Mouse (Mus musculus) intestine, postnatal 0 days (tissue): ENCODE measurements at regions not wholly inside any gene's neighbourhood (a gene's known extent, or its start where the extent isn't known, plus 50 kb on each side); places are given as distances from the start of the nearest gene placed in this dataset.

Source experiments
- ATAC-seq: fragments of 200-750 bp; cut with Nextera tagmentation; 2 replicates; pipeline ENCODE4 v1.8.0; 2017; ENCODE audit warnings: mild to moderate bottlenecking, moderate TSS enrichment, moderate library complexity
- H3K27ac ChIP-seq: fragments of 300-500 bp; sonication (generic); 2 replicates; pipeline ENCODE4 v1.5.1; 2014; ENCODE audit warnings: mild to moderate bottlenecking, low read depth, low read length, moderate library complexity
- H3K27me3 ChIP-seq: fragments of 300-500 bp; sonication (generic); replicated peaks from 2 replicates; pipeline ENCODE4 v1.6.1; 2014; ENCODE audit warnings: low read length, mixed read lengths; ENCODE audit not compliant: control insufficient read depth, insufficient read depth
- H3K36me3 ChIP-seq: fragments of 300-500 bp; sonication (generic); 2 replicates; pipeline ENCODE4 v1.6.1; 2014; ENCODE audit warnings: mild to moderate bottlenecking, moderate library complexity; ENCODE audit not compliant: control insufficient read depth, insufficient read depth
- H3K4me1 ChIP-seq: fragments of 300-500 bp; sonication (generic); replicated peaks from 2 replicates; pipeline ENCODE4 v1.6.1; 2014; ENCODE audit warnings: antibody characterized with exemption, low read length, mixed read lengths; ENCODE audit not compliant: control insufficient read depth, insufficient read depth
- H3K4me2 ChIP-seq: fragments of 300-500 bp; sonication (generic); replicated peaks from 2 replicates; pipeline ENCODE4 v1.6.1; 2014; ENCODE audit warnings: low read depth, mild to moderate bottlenecking, moderate library complexity
- H3K4me3 ChIP-seq: fragments of 300-500 bp; sonication (generic); 2 replicates; pipeline ENCODE4 v1.5.1; 2014; ENCODE audit warnings: low read depth, low read length
- H3K9ac ChIP-seq: fragments of 300-500 bp; sonication (generic); 2 replicates; pipeline ENCODE4 v1.6.1; 2014; ENCODE audit warnings: mild to moderate bottlenecking, low read depth, low read length
- H3K9me3 ChIP-seq: fragments of 300-500 bp; sonication (generic); 2 replicates; pipeline ENCODE4 v1.6.1; 2016; ENCODE audit warnings: mixed run types; ENCODE audit not compliant: control insufficient read depth
- CTCF ChIP-seq: sonication (generic); IDR thresholded peaks from 2 replicates; pipeline ENCODE4 v1.5.1; 2016; ENCODE audit warnings: low read depth, mild to moderate bottlenecking, control low read depth, antibody characterized with exemption, moderate library complexity
- WGBS: fragments of 180-500 bp; shearing (Covaris S2); extraction: QIAGEN DNeasy Blood & Tissue Kit; methylation state at CpG from one replicate; pipeline ENCODE4 v1.1.7; 2014; 5-methylcytosine and 5-hydroxymethylcytosine counted together

DNA sequence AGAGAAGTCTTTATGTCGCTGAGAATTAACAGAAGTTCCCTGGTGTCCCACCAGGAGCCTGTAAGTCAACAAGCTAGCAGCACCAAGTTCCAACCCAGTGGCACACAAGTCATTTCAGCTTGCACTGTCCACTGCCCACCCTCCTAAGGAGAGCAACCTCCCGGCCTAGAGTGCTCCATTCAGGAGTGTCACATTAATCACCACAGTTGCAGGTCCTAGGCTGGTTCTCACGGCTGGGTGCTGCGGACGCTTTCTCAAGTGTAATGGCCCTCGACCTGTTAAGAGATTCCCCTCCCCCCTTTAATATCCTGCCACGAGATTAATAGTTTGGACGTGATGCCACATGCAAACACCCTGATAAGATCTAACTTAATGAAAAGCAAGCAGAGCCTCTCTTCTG, 288.2 kb upstream of the Usp25 start:
- ATAC-seq: no peak
- 60% methylated on average over 8 of the region's 8 CpGs for WGBS
- H3K4me1 ChIP-seq: no peaks in the 10 kb centered on the region

GRCm38 (mm10) chr16:76718809-76719208, 294.7 kb upstream of the Usp25 start:
- Histone ChIP-seq H3K27ac (no peak overlapping the region), H3K4me1 (no peaks in the 10 kb centered on the region), H3K36me3 (no peaks in the 10 kb centered on the region), H3K9me3 (no peaks in the 10 kb centered on the region), H3K9ac (no peak overlapping the region), H3K27me3 (no peaks in the 10 kb centered on the region), H3K4me2 (no peak overlapping the region), H3K4me3 (no peak overlapping the region)
- 81% methylated on average over 1 of the region's 1 CpGs for WGBS
- ATAC-seq: no peak
- TF ChIP-seq CTCF: no peak

More for the DNA sequence above, 288.2 kb upstream of the Usp25 start:
- Histone ChIP-seq H3K27me3 (no peaks in the 10 kb centered on the region), H3K4me2 (no peak overlapping the region), H3K4me3 (no peak overlapping the region), H3K36me3 (no peaks in the 10 kb centered on the region), H3K9ac (no peak overlapping the region), H3K27ac (no peak overlapping the region), H3K9me3 (no peaks in the 10 kb centered on the region)
- TF ChIP-seq CTCF: no peak

DNA sequence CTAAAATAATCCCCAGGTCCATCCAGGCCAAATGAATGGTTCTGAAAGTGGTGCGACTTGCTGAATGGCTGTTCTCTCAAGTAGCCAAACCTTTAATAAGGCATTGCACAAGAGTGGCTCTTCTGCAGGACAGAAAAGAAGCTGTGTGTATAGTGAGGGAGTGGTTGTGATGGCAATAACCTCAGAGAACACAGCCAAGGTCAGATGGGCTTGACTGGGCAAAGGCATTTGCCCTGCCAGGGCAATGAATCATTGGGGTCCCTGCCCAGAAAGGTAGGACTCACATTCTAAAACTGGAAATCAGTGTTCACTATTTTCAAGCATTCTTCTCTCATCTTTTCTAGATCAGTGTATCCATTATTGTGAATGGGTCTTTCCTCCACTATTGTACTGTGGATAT, 295.4 kb upstream of the Usp25 start:
- no peak for TF ChIP-seq CTCF
- no peak overlapping the region for H3K27ac ChIP-seq
- no peaks in the 10 kb centered on the region for H3K4me1 ChIP-seq
- no peak for ATAC-seq
- no peak overlapping the region for H3K4me2 ChIP-seq
- H3K27me3 ChIP-seq: no peaks in the 10 kb centered on the region
- H3K9ac ChIP-seq: no peak overlapping the region
- H3K4me3 ChIP-seq: no peak overlapping the region
- H3K9me3 ChIP-seq: no peaks in the 10 kb centered on the region
- H3K36me3 ChIP-seq: no peaks in the 10 kb centered on the region
- WGBS: 91% methylated on average over 1 of the region's 1 CpGs

DNA sequence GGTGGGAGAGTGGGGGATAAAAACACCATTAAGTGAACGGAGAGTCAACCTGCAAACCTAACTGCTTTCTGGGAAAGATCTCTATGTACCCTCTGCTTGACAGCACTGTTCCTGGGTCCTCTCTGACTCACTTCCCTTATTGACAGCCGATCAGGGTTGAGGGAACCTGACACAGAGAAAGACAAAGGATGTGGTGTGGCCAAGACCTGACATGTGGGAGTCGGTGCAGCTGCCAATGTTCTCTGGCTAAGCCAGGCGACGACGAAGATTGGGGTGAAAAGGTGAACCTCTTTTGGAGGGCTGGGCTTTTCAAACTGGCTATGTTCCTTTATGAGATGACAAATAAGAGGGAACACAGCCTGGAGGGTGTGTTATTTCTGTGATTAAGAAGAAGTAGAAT, 318.6 kb upstream of the Usp25 start:
- Histone ChIP-seq H3K4me2 (no peak overlapping the region), H3K36me3 (no peaks in the 10 kb centered on the region), H3K9me3 (no peaks in the 10 kb centered on the region), H3K27me3 (no peaks in the 10 kb centered on the region), H3K4me1 (no peaks in the 10 kb centered on the region), H3K4me3 (no peak overlapping the region), H3K27ac (no peak overlapping the region), H3K9ac (no peak overlapping the region)
- ATAC-seq: no peak
- 50% methylated on average over 6 of the region's 6 CpGs for WGBS
- TF ChIP-seq CTCF: no peak

DNA sequence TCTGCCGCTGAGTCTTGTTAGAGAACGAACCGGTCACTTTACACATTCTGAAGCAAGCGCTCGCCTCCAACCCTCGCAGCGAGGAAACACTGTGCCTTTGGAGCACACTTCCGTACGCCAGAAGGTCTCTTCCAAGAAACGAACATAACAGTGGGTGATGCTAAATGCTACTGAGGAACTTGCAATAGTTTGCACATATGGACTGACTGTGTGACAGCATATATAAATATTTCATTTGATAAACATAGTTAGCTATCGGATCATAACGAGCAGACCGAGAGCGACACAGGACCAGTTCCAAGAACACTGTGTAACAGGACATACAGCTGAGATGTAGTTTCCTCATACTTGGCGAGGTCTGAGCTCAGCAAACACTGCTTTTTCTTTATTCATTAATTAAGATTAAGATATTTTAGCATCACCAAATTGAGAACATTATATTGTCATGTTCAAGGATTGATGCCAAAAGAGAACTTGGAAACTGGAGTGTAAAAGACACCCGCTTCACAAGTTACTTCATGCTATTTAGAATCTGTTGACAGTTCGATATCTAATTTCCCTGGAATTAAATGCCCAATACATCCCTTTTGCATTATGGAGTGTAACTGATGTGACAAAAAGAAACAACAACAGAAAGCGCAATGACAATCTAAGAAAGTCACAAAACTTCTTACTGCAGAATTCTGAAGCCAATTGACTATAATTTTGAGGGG, 314.3 kb upstream of the Nrip1 start:
- H3K4me3 ChIP-seq: no peak overlapping the region
- H3K27me3 ChIP-seq: no peaks in the 10 kb centered on the region
- H3K9ac ChIP-seq: no peak overlapping the region
- WGBS: 88% methylated on average over 18 of the region's 18 CpGs
- H3K27ac ChIP-seq: no peak overlapping the region
- no peaks in the 10 kb centered on the region for H3K36me3 ChIP-seq
- no peaks in the 10 kb centered on the region for H3K4me1 ChIP-seq
- H3K9me3 ChIP-seq: no peaks in the 10 kb centered on the region
- ATAC-seq: no peak
- no peak overlapping the region for H3K4me2 ChIP-seq
- TF ChIP-seq CTCF: no peak

GRCm38 (mm10) chr16:76685562-76685961, 311.9 kb upstream of the Nrip1 start:
- no peak overlapping the region for H3K4me3 ChIP-seq
- H3K27ac ChIP-seq: no peak overlapping the region
- ATAC-seq: no peak
- H3K27me3 ChIP-seq: no peaks in the 10 kb centered on the region
- no peak overlapping the region for H3K4me2 ChIP-seq
- WGBS: 63% methylated on average over 8 of the region's 8 CpGs
- H3K4me1 ChIP-seq: no peaks in the 10 kb centered on the region
- TF ChIP-seq CTCF: no peak
- H3K36me3 ChIP-seq: no peaks in the 10 kb centered on the region
- H3K9me3 ChIP-seq: no peaks in the 10 kb centered on the region
- H3K9ac ChIP-seq: no peak overlapping the region
